Mouse (Mus musculus): ENCODE results near the gene Olfm1.

The Olfm1 gene

GRCm38 (mm10) chr2:28204167-28204566 lies 11.4 kb downstream of the Olfm1 start:
- in situ Hi-C loops (cut with MboI; ENCODE audit: unreplicated experiment in 2 of 2), result loop anchor here (5.0 to 10.0 kb wide), 3 partner anchors 103 to 429 kb away; no protein-coding TSS in a partner anchor

GRCm38 (mm10) chr2:28204677-28205466 lies 12.1 kb downstream of the Olfm1 start:
- in situ Hi-C loops (cut with MboI; ENCODE audit: unreplicated experiment in 2 of 2), result loop anchor here (5.0 to 10.0 kb wide), 3 partner anchors 102 to 430 kb away; no protein-coding TSS in a partner anchor

GRCm38 (mm10) chr2:28205467-28205805 lies 12.6 kb downstream of the Olfm1 start:
- in situ Hi-C loops (cut with MboI; ENCODE audit: unreplicated experiment in 2 of 2), result loop anchor here in 1 of 2 experiments (10.0 kb wide), 1 partner anchor 431 kb away; no protein-coding TSS in a partner anchor

DNA sequence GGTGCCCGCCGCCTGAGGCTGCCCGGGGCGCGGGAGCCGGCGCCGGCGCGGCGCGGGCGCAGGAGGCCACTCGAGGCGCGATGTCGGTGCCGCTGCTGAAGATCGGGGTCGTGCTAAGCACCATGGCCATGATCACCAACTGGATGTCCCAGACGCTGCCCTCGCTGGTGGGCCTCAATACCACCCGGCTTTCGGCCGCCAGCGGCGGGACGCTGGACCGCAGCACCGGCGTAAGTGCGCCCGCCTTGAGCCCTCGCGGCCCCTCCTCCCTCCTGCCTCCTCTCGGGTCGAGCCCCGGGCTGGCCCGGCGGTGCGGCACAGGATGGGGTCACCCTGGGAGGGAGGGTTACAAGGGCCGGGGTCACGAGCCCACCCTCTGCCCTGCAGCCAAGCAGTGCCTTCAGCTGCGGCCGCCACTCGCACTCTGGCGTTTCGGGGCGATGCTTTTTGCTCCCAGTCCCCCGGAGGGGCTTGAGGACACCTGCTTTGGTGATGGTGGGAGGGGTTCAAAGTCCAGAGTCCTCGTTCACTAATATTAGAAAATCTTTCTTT lies 13.2 kb downstream of the Olfm1 start:
- in situ Hi-C loops (cut with MboI; ENCODE audit: unreplicated experiment in 2 of 2), result loop anchor here in 1 of 2 experiments (10.0 kb wide), 1 partner anchor 431 kb away; no protein-coding TSS in a partner anchor

- in situ Hi-C loops (cut with MboI; ENCODE audit: unreplicated experiment in 2 of 2), result loop anchor here in 1 of 2 experiments (10.0 kb wide), 1 partner anchor 432 kb away; no protein-coding TSS in a partner anchor
Measured at GRCm38 (mm10) chr2:28206472-28206871, 13.7 kb downstream of the Olfm1 start.

DNA sequence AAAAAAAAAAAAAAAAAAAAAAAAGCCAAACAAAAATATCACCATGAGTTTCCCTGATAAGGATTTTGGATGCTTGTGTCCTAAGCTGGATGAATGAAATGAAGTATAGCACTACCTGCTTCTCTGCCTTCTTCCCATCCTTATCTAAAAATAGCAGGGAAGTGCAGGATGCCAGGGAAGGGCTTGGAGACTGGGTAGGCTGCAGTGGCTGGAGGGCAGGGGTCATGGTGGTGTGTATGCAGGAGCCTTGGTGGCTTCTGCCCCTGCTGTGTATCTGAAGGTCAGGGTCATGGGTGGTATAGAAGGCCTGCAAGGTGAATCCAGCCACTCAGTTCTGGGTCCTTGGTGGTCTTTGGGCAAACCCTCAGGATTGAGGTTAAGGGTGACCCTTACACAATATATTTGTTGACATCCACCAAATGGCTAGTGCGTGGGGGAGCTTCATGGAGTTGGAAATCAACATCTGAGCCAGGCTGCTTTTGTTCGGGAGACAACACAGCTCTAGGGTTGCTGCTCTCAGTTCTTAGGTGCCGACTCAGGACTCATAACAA lies 14.5 kb downstream of the Olfm1 start:
- in situ Hi-C loops (cut with MboI; ENCODE audit: unreplicated experiment in 2 of 2), result loop anchor here in 1 of 2 experiments (10.0 kb wide), 1 partner anchor 432 kb away; no protein-coding TSS in a partner anchor

DNA sequence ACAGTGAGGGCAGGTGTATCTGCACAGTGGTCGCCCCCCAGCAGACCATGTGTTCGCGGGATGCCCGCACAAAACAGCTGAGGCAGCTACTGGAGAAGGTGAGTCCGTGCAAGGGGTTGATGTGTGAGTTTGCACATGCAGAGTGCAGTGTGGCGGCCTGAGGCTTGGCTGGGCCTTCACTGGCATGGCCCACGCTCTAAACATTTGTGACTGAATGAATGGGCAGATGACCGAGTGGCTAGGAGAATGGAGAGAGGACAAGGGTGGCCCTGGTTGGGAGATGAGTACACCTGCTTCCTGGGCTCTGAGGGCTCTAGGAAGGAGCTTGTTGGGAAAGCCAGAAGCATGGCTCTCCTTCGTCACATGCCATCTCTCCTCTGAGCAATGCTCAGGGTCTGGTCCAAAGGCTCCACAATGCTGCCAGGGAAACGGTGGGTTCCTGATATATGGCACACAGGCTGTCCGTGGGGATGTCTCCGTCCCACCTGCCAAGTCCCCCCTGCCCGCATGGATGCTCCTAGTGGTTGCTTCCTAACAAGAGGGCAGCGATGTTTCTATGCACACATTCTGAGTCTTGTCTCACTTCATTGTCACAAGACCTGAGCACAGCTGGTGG lies 15.4 kb downstream of the Olfm1 start:
- in situ Hi-C loops (cut with MboI; ENCODE audit: unreplicated experiment in 2 of 2), result loop anchor here in 1 of 2 experiments (10.0 kb wide), 1 partner anchor 433 kb away; no protein-coding TSS in a partner anchor

DNA sequence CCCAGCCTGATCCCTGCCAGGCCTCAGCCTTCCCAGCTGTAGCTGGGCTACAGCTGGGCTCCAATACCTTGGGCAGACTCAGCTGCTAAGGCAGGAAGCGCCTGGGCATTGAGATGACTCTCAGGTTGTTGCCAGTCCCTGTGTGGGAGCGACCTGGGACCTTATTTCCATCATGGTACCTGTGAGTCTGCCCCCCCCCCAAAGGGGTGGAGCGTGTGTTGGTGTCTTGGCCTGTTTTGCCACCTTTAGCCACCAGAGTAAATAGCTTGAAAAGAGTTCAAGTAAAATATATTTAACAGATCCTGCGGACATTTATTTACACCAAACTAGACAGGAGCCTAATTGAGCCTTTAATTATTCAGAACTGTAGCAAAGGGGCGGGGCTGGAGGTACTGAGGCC lies 16.4 kb downstream of the Olfm1 start:
- in situ Hi-C loops (cut with MboI; ENCODE audit: unreplicated experiment in 2 of 2), result loop anchor here in 1 of 2 experiments (10.0 kb wide), 1 partner anchor 434 kb away; no protein-coding TSS in a partner anchor

DNA sequence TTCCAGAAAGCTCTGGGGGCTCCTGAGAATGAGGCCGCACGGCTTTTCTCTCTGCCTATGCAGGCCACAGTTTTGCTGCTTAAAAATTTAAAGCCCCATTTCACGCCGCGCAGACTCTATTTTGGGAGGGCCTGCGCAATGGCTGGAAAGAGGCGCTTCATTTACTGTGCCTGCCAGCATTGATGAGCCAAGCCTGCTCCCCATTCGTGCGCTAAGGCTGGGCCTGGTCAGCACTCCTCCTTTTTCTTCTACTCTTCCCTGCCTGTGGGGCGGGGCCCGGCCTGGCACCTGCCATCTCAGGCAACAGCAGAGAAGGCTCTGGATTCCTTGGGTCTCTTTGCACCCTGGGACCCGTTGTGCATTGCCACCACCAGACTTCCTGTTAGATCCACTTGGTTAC lies 16.9 kb downstream of the Olfm1 start:
- in situ Hi-C loops (cut with MboI; ENCODE audit: unreplicated experiment in 2 of 2), result loop anchor here in 1 of 2 experiments (10.0 kb wide), 1 partner anchor 435 kb away; no protein-coding TSS in a partner anchor

- in situ Hi-C loops (cut with MboI; ENCODE audit: unreplicated experiment in 2 of 2), result no loop called here
Measured at GRCm38 (mm10) chr2:28210273-28210672, 17.5 kb downstream of the Olfm1 start.

DNA sequence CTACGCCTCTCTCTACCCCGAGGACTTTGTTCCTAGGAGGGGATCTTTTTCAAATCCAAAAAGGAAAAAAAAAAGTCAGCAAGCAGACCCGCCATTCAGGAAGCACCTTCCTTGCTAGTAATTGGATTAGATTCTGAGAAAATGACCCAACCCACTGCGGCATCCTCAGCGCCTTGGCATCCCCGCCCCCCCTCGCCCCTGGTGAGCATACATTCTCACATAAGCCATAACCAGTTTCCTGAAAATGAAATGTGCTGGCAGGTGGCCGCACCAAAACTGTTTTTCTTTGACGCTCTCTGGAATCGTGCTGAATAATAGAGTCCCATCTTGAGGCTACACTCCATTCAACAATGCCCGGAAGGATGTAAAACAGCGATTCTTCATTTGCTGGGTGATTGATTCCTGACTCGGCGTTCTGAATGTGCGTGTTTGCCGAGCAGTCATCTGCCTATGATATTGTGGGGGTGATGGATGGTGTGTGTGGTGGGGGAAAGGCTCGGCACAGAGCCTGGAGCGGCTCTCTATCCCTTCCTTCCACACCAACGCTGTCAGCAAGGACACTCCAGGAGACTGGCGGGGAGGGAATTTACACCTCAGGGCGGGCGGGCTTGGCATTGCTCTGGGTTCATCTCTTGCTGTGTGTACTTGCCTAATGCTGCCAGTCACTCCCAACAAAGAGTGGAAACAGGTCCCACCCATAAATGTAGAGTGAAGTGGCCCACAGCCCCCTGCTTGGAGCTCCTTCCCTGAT lies 18.9 kb downstream of the Olfm1 start:
- in situ Hi-C loops (cut with MboI; ENCODE audit: unreplicated experiment in 2 of 2), result no loop called here

DNA sequence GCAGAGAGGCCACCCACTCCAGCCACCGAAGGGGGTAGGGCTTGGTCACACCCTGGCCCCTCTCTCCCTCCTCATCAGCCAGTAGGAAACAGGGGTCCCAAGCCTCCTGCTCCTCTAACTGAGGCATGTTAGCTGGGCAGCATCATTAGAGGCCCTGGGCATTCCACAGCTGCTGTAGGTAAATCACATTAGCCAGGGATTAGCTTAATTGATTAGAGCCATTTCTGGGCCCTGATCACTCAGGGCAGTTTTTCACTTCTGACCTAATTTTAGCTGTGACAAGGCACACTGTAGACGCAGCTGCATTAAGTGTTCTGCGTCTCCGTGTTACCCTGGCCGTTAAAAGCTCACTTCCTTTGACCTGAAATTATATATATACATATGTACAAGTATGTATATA lies 20.1 kb downstream of the Olfm1 start:
- in situ Hi-C loops (cut with MboI; ENCODE audit: unreplicated experiment in 2 of 2), result no loop called here

GRCm38 (mm10) chr2:28216211-28216775 lies 23.5 kb downstream of the Olfm1 start:
- in situ Hi-C loops (cut with MboI; ENCODE audit: unreplicated experiment in 2 of 2), result no loop called here

- in situ Hi-C loops (cut with MboI; ENCODE audit: unreplicated experiment in 2 of 2), result no loop called here
Measured at GRCm38 (mm10) chr2:28217783-28218182, 25.0 kb downstream of the Olfm1 start.

DNA sequence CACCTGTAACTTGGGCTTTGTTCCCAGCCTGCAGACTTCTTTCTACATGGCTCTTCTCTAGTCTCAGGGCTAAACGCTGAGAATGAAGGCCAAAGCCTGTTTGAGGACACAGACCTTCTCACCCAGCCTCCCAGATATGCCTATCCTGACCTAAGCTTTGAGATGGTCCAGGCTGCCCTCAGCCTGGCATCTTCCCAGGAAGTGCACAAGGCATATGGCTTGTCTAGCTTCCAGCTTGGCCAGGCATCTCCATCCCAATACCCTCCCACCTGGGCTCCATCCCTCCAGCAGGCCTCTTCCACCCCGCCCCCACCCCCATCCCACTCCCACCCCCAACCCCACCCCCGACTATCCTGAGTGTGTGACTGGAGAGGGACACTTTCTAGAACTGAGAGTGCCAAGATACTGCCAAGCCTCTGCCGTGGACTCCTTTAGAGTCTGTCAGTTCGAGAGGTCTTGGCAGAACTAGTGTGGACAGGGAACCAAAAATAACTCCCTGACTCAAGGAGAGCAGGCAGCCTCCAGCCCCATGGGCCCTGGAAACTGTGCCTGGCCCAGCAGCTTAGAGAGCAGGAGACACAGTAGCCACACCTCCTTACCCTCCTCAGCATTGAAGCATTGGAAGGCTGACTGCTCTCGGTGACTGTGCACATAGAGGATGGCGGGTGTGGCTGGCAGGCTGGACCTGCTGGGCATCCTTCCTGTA lies 26.0 kb downstream of the Olfm1 start:
- in situ Hi-C loops (cut with MboI; ENCODE audit: unreplicated experiment in 2 of 2), result no loop called here

GRCm38 (mm10) chr2:28219625-28220024 lies 26.8 kb downstream of the Olfm1 start:
- in situ Hi-C loops (cut with MboI; ENCODE audit: unreplicated experiment in 2 of 2), result no loop called here

- in situ Hi-C loops (cut with MboI; ENCODE audit: unreplicated experiment in 2 of 2), result no loop called here
Measured at GRCm38 (mm10) chr2:28221803-28222202, 29.0 kb downstream of the Olfm1 start.

DNA sequence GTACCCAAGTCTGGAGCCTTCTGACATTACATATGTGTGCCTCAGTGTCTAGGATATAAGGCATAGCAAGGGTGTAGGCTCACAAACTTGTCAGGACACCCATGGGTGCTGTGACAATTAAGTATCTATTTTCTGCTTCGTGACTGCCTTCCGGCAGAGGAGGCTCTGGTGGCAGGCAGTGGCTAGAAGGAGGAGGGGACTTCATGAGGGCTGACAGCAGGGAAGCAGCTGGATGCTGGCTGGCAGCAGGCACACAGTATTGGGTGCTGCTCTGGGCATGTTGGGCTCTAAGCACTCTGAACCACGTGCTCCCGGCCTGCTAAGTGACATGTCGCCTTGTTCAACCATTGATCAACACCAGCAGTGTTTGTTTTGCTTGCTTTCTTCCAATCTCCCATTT lies 32.0 kb downstream of the Olfm1 start:
- in situ Hi-C loops (cut with MboI; ENCODE audit: unreplicated experiment in 2 of 2), result loop anchor here in 1 of 2 experiments (25.0 kb wide), 1 partner anchor 987 kb away; no protein-coding TSS in a partner anchor

GRCm38 (mm10) chr2:28225906-28226305 lies 33.1 kb downstream of the Olfm1 start:
- in situ Hi-C loops (cut with MboI; ENCODE audit: unreplicated experiment in 2 of 2), result loop anchor here in 1 of 2 experiments (25.0 kb wide), 1 partner anchor 986 kb away; no protein-coding TSS in a partner anchor

Measured in v-Abl transformed pro-B cells (cell line).